Mouse (Mus musculus) embryonic facial prominence, embryonic 15.5 days (tissue): ENCODE data around the gene Sh3pxd2a. TPM values are rescaled to one million over a fixed set of nuclear protein-coding genes. Genes with fewer than 3 reads are reported as not detected.

ENCODE experiments used
- ATAC-seq: fragments of 200-750 bp; cut with Nextera tagmentation; 2 replicates; pipeline ENCODE4 v1.8.0; 2017; ENCODE audit warnings: low read depth, moderate TSS enrichment; ENCODE audit not compliant: insufficient number of reproducible peaks, low FRiP score, low TSS enrichment
- H3K27ac ChIP-seq: fragments of 300-500 bp; sonication (generic); replicated peaks from 2 replicates; pipeline ENCODE4 v1.5.1; 2015; ENCODE audit warnings: mild to moderate bottlenecking, inconsistent platforms
- H3K27me3 ChIP-seq: fragments of 300-500 bp; sonication (generic); 2 replicates; pipeline ENCODE4 v1.6.1; 2015; ENCODE audit warnings: inconsistent platforms
- H3K36me3 ChIP-seq: fragments of 300-500 bp; sonication (generic); 2 replicates; pipeline ENCODE4 v1.6.1; 2015; ENCODE audit warnings: mild to moderate bottlenecking, inconsistent platforms
- H3K4me1 ChIP-seq: fragments of 300-500 bp; sonication (generic); 2 replicates; pipeline ENCODE4 v1.6.1; 2015; ENCODE audit warnings: inconsistent platforms
- H3K4me2 ChIP-seq: fragments of 300-500 bp; sonication (generic); replicated peaks from 2 replicates; pipeline ENCODE4 v1.6.1; 2015; ENCODE audit warnings: mild to moderate bottlenecking, inconsistent platforms
- H3K4me3 ChIP-seq: fragments of 300-500 bp; sonication (generic); replicated peaks from 2 replicates; pipeline ENCODE4 v1.5.1; 2015; ENCODE audit warnings: mild to moderate bottlenecking, inconsistent platforms
- H3K9ac ChIP-seq: fragments of 300-500 bp; sonication (generic); 2 replicates; pipeline ENCODE4 v1.6.1; 2015; ENCODE audit warnings: inconsistent platforms
- H3K9me3 ChIP-seq: fragments of 300-500 bp; sonication (generic); replicated peaks from 2 replicates; pipeline ENCODE4 v1.6.1; 2016; ENCODE audit warnings: inconsistent platforms
- WGBS: fragments of 180-500 bp; shearing (Covaris S2); methylation state at CpG from one replicate; pipeline ENCODE4 v1.1.7; 2015; 5-methylcytosine and 5-hydroxymethylcytosine counted together
- polyA plus RNA-seq: library from polyadenylated mRNA; unstranded; fragments of >200 nt; fragmentation: Nextera tagmentation; extraction: Ambion mirVana; gene quantifications from 2 replicates; pipeline ENCODE4 v1.2.1, GENCODE M21; 2015

The Sh3pxd2a gene
- polyA plus RNA-seq, 1 experiment from 2014 or later: 15.8 TPM

- Histone ChIP-seq H3K4me1 (peaks cover 16% of the 10 kb centered on the region), H3K9me3 (no peaks in the 10 kb centered on the region), H3K27me3 (no peaks in the 10 kb centered on the region), H3K36me3 (peaks cover 26% of the 10 kb centered on the region; the same call in 1 of the 2 replicates), H3K4me2 (no peak overlapping the region), H3K27ac (no peak overlapping the region), H3K9ac (no peak overlapping the region), H3K4me3 (no peak overlapping the region)
- WGBS: 83% methylated on average over 8 of the region's 8 CpGs
- no peak for ATAC-seq
Measured at GRCm38 (mm10) chr19:47366576-47366975, 97.6 kb downstream of the Sh3pxd2a start.

DNA sequence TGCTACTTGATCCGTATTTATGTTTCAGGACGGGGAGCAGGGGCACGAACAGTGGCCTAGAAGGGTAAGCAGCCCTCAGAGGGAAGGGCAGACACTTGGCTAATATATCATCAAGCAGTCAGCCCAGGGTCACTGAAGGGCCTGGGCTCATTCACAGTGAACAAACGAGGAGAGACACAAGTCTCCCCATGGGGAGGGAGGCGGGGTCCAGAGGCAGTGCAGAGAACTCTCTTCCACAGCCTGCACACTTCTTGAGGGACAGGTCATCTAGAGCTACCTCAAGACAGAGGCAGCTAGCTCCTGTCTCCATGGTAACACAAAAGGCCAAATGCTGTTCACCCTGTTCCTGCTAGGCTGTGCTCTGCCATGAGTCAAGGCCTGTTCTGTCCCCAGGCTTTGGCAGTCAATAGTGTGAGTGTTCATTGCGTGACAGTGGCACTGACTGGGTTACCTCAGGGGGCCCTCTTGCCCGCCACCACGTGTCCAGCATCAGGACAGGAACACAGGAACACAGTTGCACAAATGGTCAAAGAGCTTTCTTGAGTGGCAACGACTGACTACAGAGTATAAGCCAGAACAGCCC is 101.0 kb downstream of the Sh3pxd2a start:
- H3K36me3 ChIP-seq: peaks cover 28% of the 10 kb centered on the region; the same call in 1 of the 2 replicates
- H3K9me3 ChIP-seq: no peaks in the 10 kb centered on the region
- no peak for ATAC-seq
- no peaks in the 10 kb centered on the region for H3K27me3 ChIP-seq
- WGBS: 60% methylated on average over 9 of the region's 9 CpGs
- H3K27ac ChIP-seq: no peak overlapping the region; the same call in 1 of the 2 replicates
- no peak overlapping the region for H3K4me2 ChIP-seq
- H3K4me3 ChIP-seq: no peak overlapping the region
- H3K9ac ChIP-seq: no peak overlapping the region
- H3K4me1 ChIP-seq: peaks cover 37% of the 10 kb centered on the region

- H3K27me3 ChIP-seq: no peaks in the 10 kb centered on the region
- H3K27ac ChIP-seq: no peak overlapping the region
- no peak for ATAC-seq
- H3K4me3 ChIP-seq: no peak overlapping the region
- peaks cover 35% of the 10 kb centered on the region for H3K4me1 ChIP-seq
- WGBS: 77% methylated on average over 3 of the region's 3 CpGs
- H3K9ac ChIP-seq: no peak overlapping the region
- H3K36me3 ChIP-seq: peaks cover 28% of the 10 kb centered on the region; the same call in 1 of the 2 replicates
- no peak overlapping the region for H3K4me2 ChIP-seq
- H3K9me3 ChIP-seq: no peaks in the 10 kb centered on the region
Measured at GRCm38 (mm10) chr19:47360921-47361320, 103.3 kb downstream of the Sh3pxd2a start.

DNA sequence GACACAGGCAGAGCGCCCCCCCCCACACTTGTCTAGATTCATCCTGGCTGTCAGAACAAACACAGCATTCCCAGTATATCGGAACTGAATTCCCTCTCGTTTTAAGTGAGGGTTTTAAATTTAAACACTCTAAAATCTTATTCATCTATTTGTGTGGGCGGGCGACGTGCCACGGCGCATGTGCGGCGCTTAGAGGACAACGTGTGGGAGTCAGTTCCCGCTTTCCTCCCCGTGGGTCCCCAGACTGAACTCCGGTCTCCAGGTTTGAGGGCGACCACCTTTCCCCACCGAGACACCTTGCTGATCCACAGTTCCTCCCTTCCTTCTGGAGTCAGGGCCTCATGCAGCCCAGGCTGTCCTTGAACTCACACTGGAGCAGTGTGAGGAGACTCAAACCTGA is 104.2 kb downstream of the Sh3pxd2a start:
- ATAC-seq: no peak
- Histone ChIP-seq H3K27ac (peak overlapping the region; percentile 61), H3K36me3 (peaks cover 26% of the 10 kb centered on the region; the same call in 1 of the 2 replicates), H3K9me3 (no peaks in the 10 kb centered on the region), H3K4me2 (peak overlapping the region; percentile 26), H3K27me3 (no peaks in the 10 kb centered on the region), H3K4me1 (peaks cover 35% of the 10 kb centered on the region), H3K9ac (no peak overlapping the region), H3K4me3 (peak overlapping the region; percentile 18)
- 69% methylated on average over 16 of the region's 16 CpGs for WGBS

GRCm38 (mm10) chr19:47359166-47359931 is 104.9 kb downstream of the Sh3pxd2a start:
- no peaks in the 10 kb centered on the region for H3K9me3 ChIP-seq
- H3K4me2 ChIP-seq: peak overlapping the region; percentile 26
- H3K36me3 ChIP-seq: peaks cover 25% of the 10 kb centered on the region; the same call in 1 of the 2 replicates
- no peak for ATAC-seq
- peaks cover 35% of the 10 kb centered on the region for H3K4me1 ChIP-seq
- WGBS: 27% methylated on average over 15 of the region's 15 CpGs
- H3K4me3 ChIP-seq: peak overlapping the region; percentile 18
- no peaks in the 10 kb centered on the region for H3K27me3 ChIP-seq
- no peak overlapping the region for H3K9ac ChIP-seq
- peak overlapping the region; percentile 61 for H3K27ac ChIP-seq

GRCm38 (mm10) chr19:47357297-47357696 is 106.9 kb downstream of the Sh3pxd2a start:
- H3K9me3 ChIP-seq: no peaks in the 10 kb centered on the region

GRCm38 (mm10) chr19:47356188-47356857 is 107.9 kb downstream of the Sh3pxd2a start:
- peak; percentile 62 for ATAC-seq
- Histone ChIP-seq H3K27me3 (no peaks in the 10 kb centered on the region), H3K4me3 (no peak overlapping the region), H3K36me3 (peaks cover 13% of the 10 kb centered on the region; the same call in 1 of the 2 replicates), H3K4me1 (peaks cover 27% of the 10 kb centered on the region), H3K9me3 (no peaks in the 10 kb centered on the region), H3K4me2 (no peak overlapping the region), H3K9ac (no peak overlapping the region), H3K27ac (no peak overlapping the region)
- WGBS: 12% methylated on average over 4 of the region's 6 CpGs

More at GRCm38 (mm10) chr19:47357297-47357696, 106.9 kb downstream of the Sh3pxd2a start:
- Histone ChIP-seq H3K27me3 (no peaks in the 10 kb centered on the region), H3K4me3 (no peak overlapping the region), H3K4me1 (peaks cover 27% of the 10 kb centered on the region), H3K27ac (0 out of 2 replicates have a peak overlapping the region, but pooled peaks have one; percentile 17), H3K9ac (no peak overlapping the region), H3K36me3 (peaks cover 14% of the 10 kb centered on the region; the same call in 1 of the 2 replicates), H3K4me2 (no peak overlapping the region)
- 60% methylated on average over 3 of the region's 3 CpGs for WGBS
- no peak for ATAC-seq

- Histone ChIP-seq H3K4me3 (no peak overlapping the region), H3K27me3 (no peaks in the 10 kb centered on the region), H3K27ac (no peak overlapping the region), H3K9me3 (no peaks in the 10 kb centered on the region), H3K4me2 (no peak overlapping the region), H3K4me1 (peaks cover 15% of the 10 kb centered on the region), H3K36me3 (peaks cover 13% of the 10 kb centered on the region; the same call in 1 of the 2 replicates), H3K9ac (no peak overlapping the region)
- WGBS: 80% methylated on average over 8 of the region's 8 CpGs
- ATAC-seq: no peak
Measured at GRCm38 (mm10) chr19:47354456-47354855, 109.7 kb downstream of the Sh3pxd2a start.

DNA sequence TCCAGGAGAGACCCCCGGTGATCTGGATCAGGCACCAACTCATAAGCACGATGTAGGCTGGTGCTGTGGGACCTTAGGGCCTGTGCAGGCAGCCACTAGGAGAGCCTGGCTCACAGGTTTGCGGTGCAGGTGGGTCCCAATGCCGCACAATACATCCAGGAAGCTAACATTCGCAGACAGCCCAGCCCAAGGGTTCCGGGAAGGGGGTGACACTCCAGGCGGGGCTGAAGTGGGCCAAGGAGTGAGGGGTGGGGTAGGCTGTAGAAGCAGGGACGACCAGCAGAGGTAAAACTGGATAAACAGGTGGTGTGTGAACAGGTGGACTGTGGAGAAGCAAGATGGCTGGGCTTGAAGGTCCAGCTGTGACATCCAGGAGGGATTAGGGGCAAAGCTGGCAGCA is 115.2 kb downstream of the Sh3pxd2a start:
- Histone ChIP-seq H3K27me3 (no peaks in the 10 kb centered on the region), H3K4me3 (no peak overlapping the region), H3K9me3 (no peaks in the 10 kb centered on the region), H3K36me3 (peaks cover 7% of the 10 kb centered on the region; the same call in 1 of the 2 replicates), H3K9ac (no peak overlapping the region), H3K4me2 (no peak overlapping the region), H3K27ac (no peak overlapping the region), H3K4me1 (peaks cover 21% of the 10 kb centered on the region)
- ATAC-seq: no peak
- WGBS: 63% methylated on average over 8 of the region's 8 CpGs

DNA sequence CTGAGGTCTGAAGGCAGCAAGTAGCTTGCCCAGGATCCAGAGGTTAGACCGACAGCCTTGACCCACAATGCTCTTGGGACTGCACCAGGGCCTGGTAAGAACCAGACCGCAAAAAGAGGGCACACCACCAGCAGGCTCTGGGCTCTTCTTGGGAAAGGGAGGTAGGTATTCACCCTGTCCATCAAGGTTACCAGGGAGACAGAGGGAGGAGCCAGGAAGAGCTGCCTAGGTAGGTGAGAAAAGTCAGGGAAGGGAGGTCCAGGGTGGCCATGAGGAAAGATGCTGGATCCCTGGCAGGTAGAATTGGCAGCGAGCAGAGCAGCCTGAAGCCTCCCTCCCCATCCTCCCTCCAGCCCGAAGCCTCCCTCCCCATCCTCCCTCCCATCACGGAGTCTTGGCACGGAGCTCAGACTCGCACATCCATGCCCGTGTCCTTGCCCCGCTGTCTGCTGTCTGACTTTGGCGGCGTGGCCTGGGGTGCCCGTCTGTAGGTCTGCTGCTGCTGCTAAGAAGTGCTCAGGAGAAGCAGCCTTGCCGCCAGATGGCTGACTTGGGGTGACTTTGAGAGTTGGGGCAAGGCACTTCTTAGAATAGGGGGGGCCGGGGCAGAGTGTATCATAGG is 115.7 kb downstream of the Sh3pxd2a start:
- WGBS: 74% methylated on average over 14 of the region's 14 CpGs

More for the DNA sequence above, 115.7 kb downstream of the Sh3pxd2a start:
- ATAC-seq: no peak
- Histone ChIP-seq H3K4me1 (peaks cover 27% of the 10 kb centered on the region), H3K4me3 (no peak overlapping the region), H3K27ac (no peak overlapping the region), H3K9me3 (no peaks in the 10 kb centered on the region), H3K9ac (no peak overlapping the region), H3K27me3 (no peaks in the 10 kb centered on the region), H3K36me3 (0 out of 2 replicates have a peak, but pooled peaks cover 1% of the 10 kb centered on the region), H3K4me2 (no peak overlapping the region)
